In the genomic region with DNA sequence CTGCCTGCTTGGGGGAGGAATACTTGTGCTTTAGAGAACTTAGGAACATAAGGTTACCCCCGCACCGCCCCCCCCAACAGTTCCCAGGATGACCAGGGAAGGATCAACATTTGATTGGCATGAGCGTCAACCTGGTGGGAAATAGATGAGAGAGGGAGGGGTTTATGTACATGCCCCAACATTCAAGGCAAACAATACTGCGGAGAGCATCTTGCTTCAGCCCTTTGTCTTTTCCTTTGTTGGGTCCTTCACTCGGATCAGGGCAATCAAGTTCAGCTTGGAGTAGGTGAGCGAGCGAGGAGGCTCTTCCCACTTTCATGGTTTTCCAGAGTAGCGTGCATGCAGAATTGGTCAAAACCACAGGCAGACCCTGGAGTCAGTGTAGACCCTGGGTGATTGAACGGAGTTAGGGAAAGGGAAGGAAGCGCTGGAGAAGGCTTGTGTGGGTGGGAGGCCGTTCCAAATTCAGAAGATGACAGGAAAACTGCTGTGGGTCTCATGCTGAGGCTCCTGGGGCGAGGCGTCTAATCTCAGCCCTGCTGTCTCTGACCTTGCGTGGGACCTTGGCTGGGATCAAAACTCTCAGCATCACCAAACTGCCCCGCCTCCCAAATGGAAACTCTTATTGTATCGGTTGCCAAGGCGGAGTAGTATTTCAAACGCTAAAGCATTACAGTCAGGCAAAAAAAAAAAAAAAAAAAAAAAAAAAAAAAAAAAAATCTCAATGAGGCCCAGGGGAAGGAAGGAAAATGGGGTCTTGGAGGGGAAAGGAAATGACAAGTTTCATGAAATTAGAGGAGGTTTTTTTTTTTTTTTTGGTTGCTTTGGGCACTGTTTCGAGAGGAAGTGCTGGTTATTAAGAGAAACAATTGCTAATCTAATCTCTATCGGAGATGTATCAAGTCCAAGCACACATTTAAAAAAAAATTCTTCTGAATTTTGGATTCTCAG, we compare ENCODE assay signal across 8 mouse cellular contexts.
DNase-seq lines count a peak whose midpoint lies in the region; ATAC-seq and TF ChIP-seq lines count a peak whose summit lies in the region.

No protein-coding gene starts in this region.

- no peak for TF ChIP-seq EP300 in lung, postnatal 0 days (IDR thresholded peaks at IDR 0.05)

- no peaks in the 10 kb centered on the region for H3K9me3 ChIP-seq in lung, postnatal 0 days (ENCODE audit: low read length)

- no peaks in the 10 kb centered on the region for H3K36me3 ChIP-seq in lung, postnatal 0 days (ENCODE audit: insufficient read depth, low read length)

- no peaks in the 10 kb centered on the region for H3K27me3 ChIP-seq in lung, postnatal 0 days (replicated peaks; ENCODE audit: insufficient read depth, low read length)

- WGBS in lung, postnatal 0 days, result 19% methylated on average over 20 of the region's 20 CpGs

- no peak for TF ChIP-seq CTCF in lung, postnatal 0 days (IDR thresholded peaks at IDR 0.05)

- no peak overlapping the region for H3K27ac ChIP-seq in lung, postnatal 0 days (ENCODE audit: low read length)

- H3K4me3 ChIP-seq in lung, postnatal 0 days (ENCODE audit: low read depth, low read length), result peak overlapping the region; percentile 14; the same call in 1 of the 2 replicates

- DNase-seq in adrenal gland, postnatal 36 days, result peak; percentile 72 to 79
- peak; percentile 31 for DNase-seq in gastrocnemius, postnatal 25 days
- peak; percentile 57 for DNase-seq in lung, postnatal 0 days (ENCODE audit: low spot score)
- peak; percentile 20 for DNase-seq in retina, postnatal 1 day
- DNase-seq in cerebellum, adult 8-10 months, result no peak
- DNase-seq in right cerebral cortex, postnatal 4 days, result no peak

- H3K9ac ChIP-seq in lung, postnatal 0 days (replicated peaks; ENCODE audit: low read depth), result no peak overlapping the region

- H3K4me1 ChIP-seq in lung, postnatal 0 days (ENCODE audit: insufficient read depth, low read depth, low read length), result no peaks in the 10 kb centered on the region

- peak; percentile 40 for ATAC-seq in CD4-positive, CD25-positive, alpha-beta regulatory T cell, adult 4 months
- peak; percentile 38 for ATAC-seq in inflammation-experienced regulatory T-cells, adult 6 months
- no peak for ATAC-seq in lung, postnatal 0 days

- H3K4me2 ChIP-seq in lung, postnatal 0 days (replicated peaks; ENCODE audit: low read depth, low read length), result peak overlapping the region; percentile 40

Comparison
In these comparisons a context has a peak if more than half of its experiments do, and no peak if none do; other contexts are left out.
1. DNase-seq: peak in adrenal gland, postnatal 36 days (2 of 2), gastrocnemius, postnatal 25 days (single experiment), lung, postnatal 0 days (single experiment) and retina, postnatal 1 day (single experiment); none in cerebellum, adult 8-10 months (single experiment) and right cerebral cortex, postnatal 4 days (single experiment).